Mouse (Mus musculus) macrophage (primary cell): ENCODE data around the gene H2-Eb1. TPM values are rescaled to one million over a fixed set of nuclear protein-coding genes. Genes with fewer than 3 reads are reported as not detected.

Experiments
- H3K27ac ChIP-seq: fragments of 350-480 bp; formaldehyde crosslinking; 2 replicates; pipeline ENCODE4 v1.9.0; 2021
- H3K36me3 ChIP-seq: fragments of 350-480 bp; formaldehyde crosslinking; 2 replicates; pipeline ENCODE4 v1.9.0; 2021; ENCODE audit errors: inconsistent target
- H3K4me3 ChIP-seq: fragments of 350-480 bp; formaldehyde crosslinking; 2 replicates; pipeline ENCODE4 v1.9.0; 2021; ENCODE audit errors: inconsistent target
- H3K79me2 ChIP-seq: fragments of 350-480 bp; formaldehyde crosslinking; 2 replicates; pipeline ENCODE4 v1.9.0; 2021; ENCODE audit errors: inconsistent target
- WGBS: methylation state at CpG from one replicate; pipeline ENCODE4 v1.1.7; 2026; ENCODE audit warnings: inconsistent platforms; ENCODE audit not compliant: missing documents; 5-methylcytosine and 5-hydroxymethylcytosine counted together
- polyA plus RNA-seq: library from polyadenylated mRNA; stranded (reverse); fragments of 250-400 nt; gene quantifications from 3 replicates; pipeline ENCODE4 v1.2.4, GENCODE M21; 2018; ENCODE audit warnings: inconsistent platforms

The H2-Eb1 gene
- polyA plus RNA-seq, 1 experiment from 2014 or later, result 73.4 TPM

GRCm38 (mm10) chr17:34316697-34317096 is 11.0 kb downstream of the H2-Eb1 start:
- Histone ChIP-seq H3K36me3 (no peaks in the 10 kb centered on the region), H3K4me3 (no peak overlapping the region), H3K79me2 (no peaks in the 10 kb centered on the region), H3K27ac (no peak overlapping the region)
- WGBS, result 75% methylated on average over 2 of the region's 2 CpGs

GRCm38 (mm10) chr17:34317275-34317674 is 11.6 kb downstream of the H2-Eb1 start:
- no peak overlapping the region for H3K27ac ChIP-seq
- WGBS, result 0% methylated on average over 2 of the region's 2 CpGs
- H3K4me3 ChIP-seq, result no peak overlapping the region
- no peaks in the 10 kb centered on the region for H3K79me2 ChIP-seq
- no peaks in the 10 kb centered on the region for H3K36me3 ChIP-seq

- Histone ChIP-seq H3K36me3 (no peaks in the 10 kb centered on the region), H3K27ac (no peak within 1 kb of the TSS), H3K4me3 (no peak within 1 kb of the TSS)
Observed at GRCm38 (mm10) chr17:34325436-34325835, 19.8 kb downstream of the H2-Eb1 start, which contains the start of gene H2-Eb2. TSS of gene H2-Eb2 (plus strand) at chr17:34325665.

GRCm38 (mm10) chr17:34326373-34326772 is 20.7 kb downstream of the H2-Eb1 start:
- Histone ChIP-seq H3K27ac (no peak overlapping the region), H3K4me3 (no peak overlapping the region), H3K79me2 (no peaks in the 10 kb centered on the region), H3K36me3 (no peaks in the 10 kb centered on the region)
- 96% methylated on average over 3 of the region's 3 CpGs for WGBS

More at GRCm38 (mm10) chr17:34325436-34325835, 19.8 kb downstream of the H2-Eb1 start, which contains the start of gene H2-Eb2:
- no peaks in the 10 kb centered on the region for H3K79me2 ChIP-seq
- WGBS, result 85% methylated on average over 4 of the region's 4 CpGs

- WGBS, result 60% methylated on average over 2 of the region's 2 CpGs
- Histone ChIP-seq H3K36me3 (no peaks in the 10 kb centered on the region), H3K4me3 (no peak overlapping the region), H3K79me2 (no peaks in the 10 kb centered on the region), H3K27ac (no peak overlapping the region)
Observed at GRCm38 (mm10) chr17:34329807-34330206, 24.1 kb downstream of the H2-Eb1 start.

GRCm38 (mm10) chr17:34331200-34331599 is 25.5 kb downstream of the H2-Eb1 start:
- H3K79me2 ChIP-seq, result no peaks in the 10 kb centered on the region
- 100% methylated on average over 1 of the region's 1 CpGs for WGBS
- H3K36me3 ChIP-seq, result no peaks in the 10 kb centered on the region
- no peak overlapping the region for H3K4me3 ChIP-seq
- H3K27ac ChIP-seq, result no peak overlapping the region

- WGBS, result 19% methylated on average over 3 of the region's 3 CpGs
- Histone ChIP-seq H3K79me2 (no peaks in the 10 kb centered on the region), H3K27ac (0 out of 2 replicates have a peak overlapping the region, but pooled peaks have one; percentile 5), H3K4me3 (no peak overlapping the region), H3K36me3 (no peaks in the 10 kb centered on the region)
Observed at GRCm38 (mm10) chr17:34340619-34341402, 35.1 kb downstream of the H2-Eb1 start.

- Histone ChIP-seq H3K79me2 (no peaks in the 10 kb centered on the region), H3K4me3 (no peak overlapping the region), H3K36me3 (no peaks in the 10 kb centered on the region), H3K27ac (no peak overlapping the region)
- 87% methylated on average over 4 of the region's 4 CpGs for WGBS
Observed at GRCm38 (mm10) chr17:34344882-34345281, 39.2 kb downstream of the H2-Eb1 start.

GRCm38 (mm10) chr17:34345486-34345885 is 39.8 kb downstream of the H2-Eb1 start:
- Histone ChIP-seq H3K36me3 (no peaks in the 10 kb centered on the region), H3K27ac (no peak overlapping the region), H3K79me2 (no peaks in the 10 kb centered on the region), H3K4me3 (no peak overlapping the region)
- 92% methylated on average over 6 of the region's 7 CpGs for WGBS

- Histone ChIP-seq H3K4me3 (no peak overlapping the region), H3K79me2 (no peaks in the 10 kb centered on the region), H3K27ac (no peak overlapping the region), H3K36me3 (no peaks in the 10 kb centered on the region)
- WGBS, result 25% methylated on average over 3 of the region's 3 CpGs
Observed at GRCm38 (mm10) chr17:34346041-34346440, 40.4 kb downstream of the H2-Eb1 start.

- H3K79me2 ChIP-seq, result no peaks in the 10 kb centered on the region
- H3K4me3 ChIP-seq, result no peak overlapping the region
- peak overlapping the region; percentile 27 for H3K27ac ChIP-seq
- WGBS, result 3% methylated on average over 6 of the region's 6 CpGs
- no peaks in the 10 kb centered on the region for H3K36me3 ChIP-seq
Observed at GRCm38 (mm10) chr17:34347606-34348308, 42.1 kb downstream of the H2-Eb1 start.

- 0% methylated on average over 4 of the region's 4 CpGs for WGBS
- H3K27ac ChIP-seq, result no peak overlapping the region
- H3K36me3 ChIP-seq, result no peaks in the 10 kb centered on the region
- H3K79me2 ChIP-seq, result no peaks in the 10 kb centered on the region
- no peak overlapping the region for H3K4me3 ChIP-seq
Observed at GRCm38 (mm10) chr17:34349429-34349828, 43.8 kb downstream of the H2-Eb1 start.

- Histone ChIP-seq H3K4me3 (no peak within 1 kb of the TSS), H3K27ac (peak within 1 kb of the TSS; percentile 84), H3K36me3 (no peaks in the 10 kb centered on the region), H3K79me2 (no peaks in the 10 kb centered on the region)
- 79% methylated on average over 5 of the region's 5 CpGs for WGBS
Observed at GRCm38 (mm10) chr17:34354539-34354938, 48.9 kb downstream of the H2-Eb1 start, which contains the start of gene Btnl2. TSS of gene Btnl2 (plus strand) at chr17:34354822.

GRCm38 (mm10) chr17:34354940-34355339 is 49.3 kb downstream of the H2-Eb1 start:
- 0% methylated on average over 1 of the region's 1 CpGs for WGBS
- no peak overlapping the region for H3K4me3 ChIP-seq
- no peaks in the 10 kb centered on the region for H3K79me2 ChIP-seq
- H3K27ac ChIP-seq, result peak overlapping the region; percentile 84
- H3K36me3 ChIP-seq, result no peaks in the 10 kb centered on the region

- no peak overlapping the region for H3K4me3 ChIP-seq
- 92% methylated on average over 15 of the region's 15 CpGs for whole genome bisulfite sequencing
- no peaks in the 10 kb centered on the region for H3K79me2 ChIP-seq
- H3K36me3 ChIP-seq, result no peaks in the 10 kb centered on the region
- no peak overlapping the region for H3K27ac ChIP-seq
Observed at GRCm38 (mm10) chr17:34362954-34363546, 57.4 kb downstream of the H2-Eb1 start.
